Mouse (Mus musculus): ENCODE measurements around the gene Itga9. TPM values are rescaled to one million over a fixed set of nuclear protein-coding genes. Genes with fewer than 3 reads are reported as not detected.

Gene Itga9
- polyA plus RNA-seq, 1 experiment from 2014 or later, result 23.8 TPM

- Histone ChIP-seq H3K9me3 (no peaks in the 10 kb centered on the region), H3K4me2 (no peak overlapping the region), H3K27ac (no peak overlapping the region), H3K9ac (no peak overlapping the region), H3K4me1 (0 out of 2 replicates have a peak, but pooled peaks cover 3% of the 10 kb centered on the region), H3K27me3 (no peaks in the 10 kb centered on the region), H3K4me3 (no peak overlapping the region), H3K36me3 (peaks cover 12% of the 10 kb centered on the region; the same call in 1 of the 2 replicates)
- 49% methylated on average over 4 of the region's 4 CpGs for WGBS
- no peak for ATAC-seq (ENCODE audit: borderline replicate concordance, extremely low read depth, low FRiP score, low TSS enrichment)
These were observed 264.6 kb downstream of the Itga9 start for GRCm38 (mm10) chr9:118871089-118871488.

GRCm38 (mm10) chr9:118873031-118873430 is 266.5 kb downstream of the Itga9 start:
- no peak overlapping the region for H3K4me3 ChIP-seq
- no peak for ATAC-seq (ENCODE audit: borderline replicate concordance, extremely low read depth, low FRiP score, low TSS enrichment)
- H3K9me3 ChIP-seq, result no peaks in the 10 kb centered on the region
- H3K27ac ChIP-seq, result no peak overlapping the region
- H3K4me1 ChIP-seq, result 0 out of 2 replicates have a peak, but pooled peaks cover 3% of the 10 kb centered on the region
- H3K4me2 ChIP-seq, result no peak overlapping the region
- peaks cover 12% of the 10 kb centered on the region; the same call in 1 of the 2 replicates for H3K36me3 ChIP-seq
- no peak overlapping the region for H3K9ac ChIP-seq
- H3K27me3 ChIP-seq, result no peaks in the 10 kb centered on the region
- 76% methylated on average over 12 of the region's 12 CpGs for WGBS

GRCm38 (mm10) chr9:118873596-118873995 is 267.1 kb downstream of the Itga9 start:
- no peak overlapping the region for H3K4me2 ChIP-seq
- 0 out of 2 replicates have a peak, but pooled peaks cover 3% of the 10 kb centered on the region for H3K4me1 ChIP-seq
- H3K9me3 ChIP-seq, result no peaks in the 10 kb centered on the region
- no peak overlapping the region for H3K4me3 ChIP-seq
- H3K36me3 ChIP-seq, result peaks cover 12% of the 10 kb centered on the region; the same call in 1 of the 2 replicates
- H3K27me3 ChIP-seq, result no peaks in the 10 kb centered on the region
- no peak overlapping the region for H3K27ac ChIP-seq
- H3K9ac ChIP-seq, result no peak overlapping the region
- WGBS, result 69% methylated on average over 3 of the region's 3 CpGs
- ATAC-seq (ENCODE audit: borderline replicate concordance, extremely low read depth, low FRiP score, low TSS enrichment), result no peak

GRCm38 (mm10) chr9:118875705-118876104 is 269.2 kb downstream of the Itga9 start:
- H3K27ac ChIP-seq, result no peak overlapping the region
- ATAC-seq (ENCODE audit: borderline replicate concordance, extremely low read depth, low FRiP score, low TSS enrichment), result no peak
- H3K36me3 ChIP-seq, result peaks cover 8% of the 10 kb centered on the region; the same call in 1 of the 2 replicates
- 52% methylated on average over 4 of the region's 4 CpGs for WGBS
- no peaks in the 10 kb centered on the region for H3K9me3 ChIP-seq
- no peak overlapping the region for H3K9ac ChIP-seq
- 0 out of 2 replicates have a peak, but pooled peaks cover 3% of the 10 kb centered on the region for H3K4me1 ChIP-seq
- no peak overlapping the region for H3K4me3 ChIP-seq
- H3K27me3 ChIP-seq, result no peaks in the 10 kb centered on the region
- H3K4me2 ChIP-seq, result no peak overlapping the region

GRCm38 (mm10) chr9:118876902-118877301 is 270.4 kb downstream of the Itga9 start:
- WGBS, result 71% methylated on average over 10 of the region's 10 CpGs
- no peak overlapping the region for H3K9ac ChIP-seq
- H3K36me3 ChIP-seq, result peaks cover 8% of the 10 kb centered on the region; the same call in 1 of the 2 replicates
- ATAC-seq (ENCODE audit: borderline replicate concordance, extremely low read depth, low FRiP score, low TSS enrichment), result no peak
- no peak overlapping the region for H3K27ac ChIP-seq
- 0 out of 2 replicates have a peak, but pooled peaks cover 3% of the 10 kb centered on the region for H3K4me1 ChIP-seq
- H3K4me3 ChIP-seq, result no peak overlapping the region
- no peaks in the 10 kb centered on the region for H3K9me3 ChIP-seq
- H3K4me2 ChIP-seq, result no peak overlapping the region
- no peaks in the 10 kb centered on the region for H3K27me3 ChIP-seq

GRCm38 (mm10) chr9:118877365-118878008 is 271.0 kb downstream of the Itga9 start:
- no peaks in the 10 kb centered on the region for H3K9me3 ChIP-seq
- H3K4me3 ChIP-seq, result no peak overlapping the region
- 0 out of 2 replicates have a peak, but pooled peaks cover 3% of the 10 kb centered on the region for H3K4me1 ChIP-seq
- no peaks in the 10 kb centered on the region for H3K27me3 ChIP-seq
- H3K9ac ChIP-seq, result no peak overlapping the region
- no peak for ATAC-seq (ENCODE audit: borderline replicate concordance, extremely low read depth, low FRiP score, low TSS enrichment)
- H3K36me3 ChIP-seq, result peaks cover 5% of the 10 kb centered on the region; the same call in 1 of the 2 replicates
- H3K27ac ChIP-seq, result 0 out of 2 replicates have a peak overlapping the region, but pooled peaks have one; percentile 35
- H3K4me2 ChIP-seq, result no peak overlapping the region
- WGBS, result 59% methylated on average over 7 of the region's 7 CpGs

GRCm38 (mm10) chr9:118878596-118878995 is 272.1 kb downstream of the Itga9 start:
- Histone ChIP-seq H3K9ac (no peak overlapping the region), H3K4me1 (0 out of 2 replicates have a peak, but pooled peaks cover 3% of the 10 kb centered on the region), H3K4me3 (no peak overlapping the region), H3K9me3 (no peaks in the 10 kb centered on the region), H3K4me2 (no peak overlapping the region), H3K27ac (no peak overlapping the region), H3K27me3 (no peaks in the 10 kb centered on the region), H3K36me3 (peaks cover 3% of the 10 kb centered on the region; the same call in 1 of the 2 replicates)
- WGBS, result 88% methylated on average over 11 of the region's 11 CpGs
- ATAC-seq (ENCODE audit: borderline replicate concordance, extremely low read depth, low FRiP score, low TSS enrichment), result no peak

GRCm38 (mm10) chr9:118881281-118881945 is 274.9 kb downstream of the Itga9 start:
- ATAC-seq (ENCODE audit: borderline replicate concordance, extremely low read depth, low FRiP score, low TSS enrichment), result no peak
- Histone ChIP-seq H3K4me3 (no peak overlapping the region), H3K9ac (no peak overlapping the region), H3K4me2 (no peak overlapping the region), H3K27me3 (no peaks in the 10 kb centered on the region), H3K9me3 (no peaks in the 10 kb centered on the region), H3K4me1 (no peaks in the 10 kb centered on the region), H3K27ac (no peak overlapping the region), H3K36me3 (no peaks in the 10 kb centered on the region)
- WGBS, result 74% methylated on average over 7 of the region's 7 CpGs

GRCm38 (mm10) chr9:118881946-118882284 is 275.4 kb downstream of the Itga9 start:
- Histone ChIP-seq H3K4me1 (no peaks in the 10 kb centered on the region), H3K4me3 (no peak overlapping the region), H3K4me2 (no peak overlapping the region), H3K9me3 (no peaks in the 10 kb centered on the region), H3K27ac (no peak overlapping the region), H3K36me3 (no peaks in the 10 kb centered on the region), H3K9ac (no peak overlapping the region), H3K27me3 (no peaks in the 10 kb centered on the region)
- 83% methylated on average over 6 of the region's 6 CpGs for WGBS
- no peak for ATAC-seq (ENCODE audit: borderline replicate concordance, extremely low read depth, low FRiP score, low TSS enrichment)

GRCm38 (mm10) chr9:118883150-118883549 is 276.7 kb downstream of the Itga9 start:
- no peaks in the 10 kb centered on the region for H3K27me3 ChIP-seq
- H3K9ac ChIP-seq, result no peak overlapping the region
- no peak overlapping the region for H3K4me3 ChIP-seq
- 91% methylated on average over 7 of the region's 7 CpGs for WGBS
- H3K4me1 ChIP-seq, result no peaks in the 10 kb centered on the region
- no peak overlapping the region for H3K4me2 ChIP-seq
- no peak for ATAC-seq (ENCODE audit: borderline replicate concordance, extremely low read depth, low FRiP score, low TSS enrichment)
- 0 out of 2 replicates have a peak, but pooled peaks cover 4% of the 10 kb centered on the region for H3K36me3 ChIP-seq
- H3K9me3 ChIP-seq, result no peaks in the 10 kb centered on the region
- H3K27ac ChIP-seq, result no peak overlapping the region

GRCm38 (mm10) chr9:118885785-118886184 is 279.3 kb downstream of the Itga9 start:
- Histone ChIP-seq H3K4me2 (no peak overlapping the region), H3K27ac (peak overlapping the region; percentile 32), H3K4me3 (no peak overlapping the region), H3K4me1 (peaks cover 14% of the 10 kb centered on the region), H3K9ac (no peak overlapping the region), H3K9me3 (no peaks in the 10 kb centered on the region), H3K36me3 (peaks cover 10% of the 10 kb centered on the region; the same call in 1 of the 2 replicates), H3K27me3 (no peaks in the 10 kb centered on the region)
- WGBS, result 44% methylated on average over 6 of the region's 6 CpGs
- peak; percentile 47; the same call in 1 of the 2 replicates for ATAC-seq (ENCODE audit: borderline replicate concordance, extremely low read depth, low FRiP score, low TSS enrichment)

GRCm38 (mm10) chr9:118887201-118887600 is 280.7 kb downstream of the Itga9 start:
- no peak for ATAC-seq (ENCODE audit: borderline replicate concordance, extremely low read depth, low FRiP score, low TSS enrichment)

More at GRCm38 (mm10) chr9:118887201-118887600, 280.7 kb downstream of the Itga9 start:
- no peak overlapping the region for H3K9ac ChIP-seq
- no peak overlapping the region for H3K4me3 ChIP-seq
- H3K4me2 ChIP-seq, result no peak overlapping the region
- H3K27ac ChIP-seq, result no peak overlapping the region
- H3K4me1 ChIP-seq, result peaks cover 25% of the 10 kb centered on the region
- 85% methylated on average over 7 of the region's 7 CpGs for WGBS
- H3K36me3 ChIP-seq, result peaks cover 10% of the 10 kb centered on the region; the same call in 1 of the 2 replicates
- H3K27me3 ChIP-seq, result no peaks in the 10 kb centered on the region
- H3K9me3 ChIP-seq, result no peaks in the 10 kb centered on the region

Measured in lung, embryonic 15.5 days (tissue).